Mouse (Mus musculus) lung, postnatal 0 days (tissue): ENCODE measurements around the gene Dglucy. TPM values are rescaled to one million over a fixed set of nuclear protein-coding genes. Genes with fewer than 3 reads are reported as not detected.

Experiments
- ATAC-seq: fragments of 200-750 bp; cut with Nextera tagmentation; 2 replicates; pipeline ENCODE4 v1.8.0; 2017; ENCODE audit warnings: moderate library complexity
- DNase-seq: peaks from one replicate; pipeline ENCODE4 v3.0.0-alpha.2; 2016; ENCODE audit warnings: low spot score
- H3K27ac ChIP-seq: fragments of 300-500 bp; sonication (generic); 2 replicates; pipeline ENCODE4 v1.5.1; 2014; ENCODE audit warnings: antibody characterized with exemption, mild to moderate bottlenecking, low read length, mixed read lengths
- H3K27me3 ChIP-seq: fragments of 300-500 bp; sonication (generic); replicated peaks from 2 replicates; pipeline ENCODE4 v1.6.1; 2014; ENCODE audit warnings: low read length, mixed read lengths; ENCODE audit not compliant: insufficient read depth
- H3K36me3 ChIP-seq: fragments of 300-500 bp; sonication (generic); 2 replicates; pipeline ENCODE4 v1.6.1; 2014; ENCODE audit warnings: low read length, mixed read lengths; ENCODE audit not compliant: insufficient read depth
- H3K4me1 ChIP-seq: fragments of 300-500 bp; sonication (generic); 2 replicates; pipeline ENCODE4 v1.6.1; 2014; ENCODE audit warnings: antibody characterized with exemption, low read depth, low read length, mixed read lengths; ENCODE audit not compliant: insufficient read depth
- H3K4me2 ChIP-seq: fragments of 300-500 bp; sonication (generic); replicated peaks from 2 replicates; pipeline ENCODE4 v1.6.1; 2014; ENCODE audit warnings: low read depth, mild to moderate bottlenecking, low read length, moderate library complexity, mixed read lengths
- H3K4me3 ChIP-seq: fragments of 300-500 bp; sonication (generic); 2 replicates; pipeline ENCODE4 v1.5.1; 2014; ENCODE audit warnings: low read depth, low read length
- H3K9ac ChIP-seq: fragments of 300-500 bp; sonication (generic); replicated peaks from 2 replicates; pipeline ENCODE4 v1.6.1; 2014; ENCODE audit warnings: low read depth, mild to moderate bottlenecking
- H3K9me3 ChIP-seq: fragments of 300-500 bp; sonication (generic); 2 replicates; pipeline ENCODE4 v1.6.1; 2016; ENCODE audit warnings: low read length, mixed read lengths
- CTCF ChIP-seq: IDR thresholded peaks from 2 replicates; pipeline ENCODE4 v1.5.1; 2016; ENCODE audit warnings: antibody characterized with exemption, mild to moderate bottlenecking
- EP300 ChIP-seq: IDR thresholded peaks from 2 replicates; pipeline ENCODE4 v1.6.1; 2016; ENCODE audit warnings: antibody characterized with exemption, mild to moderate bottlenecking, control low read depth
- WGBS: fragments of 180-500 bp; shearing (Covaris S2); extraction: QIAGEN DNeasy Blood & Tissue Kit; methylation state at CpG from one replicate; pipeline ENCODE4 v1.1.7; 2014; 5-methylcytosine and 5-hydroxymethylcytosine counted together
- polyA plus RNA-seq: library from polyadenylated mRNA; unstranded; fragments of >200 nt; fragmentation: Nextera tagmentation; extraction: Ambion mirVana; gene quantifications from 2 replicates; pipeline ENCODE4 v1.2.1, GENCODE M21; 2015

Dglucy gene
- polyA plus RNA-seq, 1 experiment from 2014 or later = 2.1 TPM

GRCm38 (mm10) chr12:100742468-100742867, 36.4 kb upstream of the Dglucy start:
- Histone ChIP-seq H3K9me3 (no peaks in the 10 kb centered on the region), H3K4me2 (no peak overlapping the region), H3K27ac (no peak overlapping the region), H3K4me1 (no peaks in the 10 kb centered on the region), H3K27me3 (no peaks in the 10 kb centered on the region), H3K4me3 (no peak overlapping the region), H3K9ac (no peak overlapping the region), H3K36me3 (no peaks in the 10 kb centered on the region)
- DNase-seq = no peak
- no peak for TF ChIP-seq CTCF
- no peak for TF ChIP-seq EP300
- ATAC-seq = no peak
- WGBS = 51% methylated on average over 2 of the region's 2 CpGs

- Histone ChIP-seq H3K27me3 (no peaks in the 10 kb centered on the region), H3K4me3 (no peak overlapping the region), H3K9me3 (no peaks in the 10 kb centered on the region), H3K36me3 (no peaks in the 10 kb centered on the region), H3K9ac (no peak overlapping the region), H3K27ac (no peak overlapping the region), H3K4me2 (no peak overlapping the region), H3K4me1 (no peaks in the 10 kb centered on the region)
- WGBS = 52% methylated on average over 1 of the region's 1 CpGs
- ATAC-seq = no peak
- DNase-seq = no peak
- TF ChIP-seq EP300 (no peak), CTCF (no peak)
These were observed 25.9 kb upstream of the Dglucy start for GRCm38 (mm10) chr12:100752977-100753376.

GRCm38 (mm10) chr12:100753716-100754115, 25.1 kb upstream of the Dglucy start:
- Histone ChIP-seq H3K4me1 (no peaks in the 10 kb centered on the region), H3K4me3 (no peak overlapping the region), H3K27ac (no peak overlapping the region), H3K9ac (no peak overlapping the region), H3K4me2 (no peak overlapping the region), H3K36me3 (no peaks in the 10 kb centered on the region), H3K9me3 (no peaks in the 10 kb centered on the region), H3K27me3 (no peaks in the 10 kb centered on the region)
- DNase-seq = peak; percentile 12
- WGBS = 53% methylated on average over 1 of the region's 1 CpGs
- no peak for ATAC-seq
- TF ChIP-seq CTCF (no peak), EP300 (no peak)

- H3K36me3 ChIP-seq = no peaks in the 10 kb centered on the region
- no peaks in the 10 kb centered on the region for H3K9me3 ChIP-seq
- TF ChIP-seq EP300 = no peak
- no peak for TF ChIP-seq CTCF
- no peak overlapping the region for H3K4me3 ChIP-seq
- H3K4me1 ChIP-seq = no peaks in the 10 kb centered on the region
- WGBS = 50% methylated on average over 4 of the region's 4 CpGs
- no peak overlapping the region for H3K4me2 ChIP-seq
- DNase-seq (no peak), ATAC-seq (no peak)
- H3K9ac ChIP-seq = no peak overlapping the region
- H3K27ac ChIP-seq = no peak overlapping the region
- no peaks in the 10 kb centered on the region for H3K27me3 ChIP-seq
These were observed 21.4 kb upstream of the Dglucy start for GRCm38 (mm10) chr12:100757427-100757826.

GRCm38 (mm10) chr12:100762663-100763425, 16.0 kb upstream of the Dglucy start:
- H3K27me3 ChIP-seq = no peaks in the 10 kb centered on the region
- no peak for DNase-seq
- no peak overlapping the region for H3K27ac ChIP-seq
- H3K9me3 ChIP-seq = no peaks in the 10 kb centered on the region
- H3K4me1 ChIP-seq = no peaks in the 10 kb centered on the region
- WGBS = 60% methylated on average over 11 of the region's 11 CpGs
- no peaks in the 10 kb centered on the region for H3K36me3 ChIP-seq
- H3K4me3 ChIP-seq = no peak overlapping the region
- no peak for ATAC-seq
- no peak overlapping the region for H3K4me2 ChIP-seq
- TF ChIP-seq EP300 = no peak
- no peak for TF ChIP-seq CTCF
- H3K9ac ChIP-seq = no peak overlapping the region

GRCm38 (mm10) chr12:100764329-100765018, 14.4 kb upstream of the Dglucy start:
- Histone ChIP-seq H3K27me3 (no peaks in the 10 kb centered on the region), H3K9ac (no peak overlapping the region), H3K9me3 (no peaks in the 10 kb centered on the region), H3K4me1 (no peaks in the 10 kb centered on the region), H3K36me3 (no peaks in the 10 kb centered on the region), H3K4me3 (no peak overlapping the region), H3K27ac (no peak overlapping the region), H3K4me2 (no peak overlapping the region)
- TF ChIP-seq EP300 (no peak), CTCF (no peak)
- ATAC-seq (no peak), DNase-seq (no peak)
- 36% methylated on average over 13 of the region's 13 CpGs for WGBS
